Mouse (Mus musculus) MEL (cell line): Measurements from ENCODE around the gene Wars.

Experiments used
- CHD2 ChIP-seq: IDR thresholded peaks from 2 replicates; pipeline ENCODE4 v1.6.1; 2011; ENCODE audit warnings: low read length, improper control_type of control experiment
- CTCF ChIP-seq, 3 experiments: IDR thresholded peaks in 2 of 3; conservative IDR thresholded peaks in 1 of 3; 2 replicates each; pipeline ENCODE4 v1.5.1; 2011 to 2012; ENCODE audit warnings: low read length in 3 of 3, low read depth in 2 of 3, mild to moderate bottlenecking in 2 of 3, improper control_type of control experiment in 1 of 3, inconsistent platforms in 1 of 3, mixed read lengths in 1 of 3, moderate library complexity in 1 of 3; ENCODE audit not compliant: control insufficient read depth in 1 of 3, insufficient read depth in 1 of 3, poor library complexity in 1 of 3, severe bottlenecking in 1 of 3
- EP300 ChIP-seq, 2 experiments: IDR thresholded peaks; 2 replicates each; pipeline ENCODE4 v1.6.1; 2011; ENCODE audit warnings: improper control_type of control experiment in 2 of 2, low read length in 2 of 2, low read depth in 1 of 2, mild to moderate bottlenecking in 1 of 2
- ETS1 ChIP-seq: IDR thresholded peaks from 2 replicates; pipeline ENCODE4 v1.6.1; 2012; ENCODE audit warnings: low read depth, mild to moderate bottlenecking, inconsistent platforms, low read length, improper control_type of control experiment, moderate library complexity
- MXI1 ChIP-seq: IDR thresholded peaks from 2 replicates; pipeline ENCODE4 v1.6.1; 2011; ENCODE audit warnings: mild to moderate bottlenecking, low read depth, low read length, improper control_type of control experiment
- POLR2A ChIP-seq, 2 experiments: IDR thresholded peaks; 2 replicates each; pipeline ENCODE4 v1.6.1; 2011 to 2012; ENCODE audit warnings: low read length in 2 of 2, mild to moderate bottlenecking in 2 of 2, control low read depth in 1 of 2, improper control_type of control experiment in 1 of 2, low read depth in 1 of 2, moderate library complexity in 1 of 2; ENCODE audit not compliant: control insufficient read depth in 1 of 2, insufficient read depth in 1 of 2, poor library complexity in 1 of 2
- RAD21 ChIP-seq: IDR thresholded peaks from 2 replicates; pipeline ENCODE4 v1.6.1; 2011; ENCODE audit warnings: mild to moderate bottlenecking, low read depth, low read length, improper control_type of control experiment
- RCOR1 ChIP-seq: IDR thresholded peaks from 2 replicates; pipeline ENCODE4 v1.6.1; 2012; ENCODE audit warnings: low read depth, mild to moderate bottlenecking, inconsistent platforms, low read length, improper control_type of control experiment
- SMC3 ChIP-seq: IDR thresholded peaks from 2 replicates; pipeline ENCODE4 v1.6.1; 2011; ENCODE audit warnings: low read depth, low read length, improper control_type of control experiment
- ZC3H11A ChIP-seq: IDR thresholded peaks from 2 replicates; pipeline ENCODE4 v1.6.1; 2012; ENCODE audit warnings: low read depth, mild to moderate bottlenecking, inconsistent platforms, low read length, improper control_type of control experiment

- TF ChIP-seq MXI1 (no peak), POLR2A (IDR thresholded peaks at IDR 0.05; ENCODE audit: control insufficient read depth in 1 of 2, insufficient read depth in 1 of 2, low read depth in 1 of 2, low read length in 2 of 2, poor library complexity in 1 of 2) (no peak), CTCF (IDR thresholded peaks at IDR 0.05 in 2 of 3, conservative IDR thresholded peaks at IDR 0.05 in 1 of 3; ENCODE audit: control insufficient read depth in 1 of 3, insufficient read depth in 1 of 3, low read depth in 2 of 3, low read length in 3 of 3, poor library complexity in 1 of 3, severe bottlenecking in 1 of 3) (no peak), EP300 (IDR thresholded peaks at IDR 0.05; ENCODE audit: low read depth in 1 of 2, low read length in 2 of 2) (no peak), ETS1 (no peak), RAD21 (no peak), SMC3 (no peak), ZC3H11A (no peak), CHD2 (no peak), RCOR1 (no peak)
Observed at GRCm38 (mm10) chr12:108912442-108912841, 18.5 kb upstream of the Wars start.
